Mouse (Mus musculus) forebrain, embryonic 10.5 days (tissue): ENCODE measurements around the gene Gpr61. TPM values are rescaled to one million over a fixed set of nuclear protein-coding genes. Genes with fewer than 3 reads are reported as not detected.

Experiments used
- DNase-seq: peaks from one replicate; pipeline ENCODE4 v3.0.0-alpha.2; 2017; ENCODE audit warnings: low spot score; ENCODE audit errors: extremely low spot score
- H3K27ac ChIP-seq: fragments of 300-500 bp; sonication (generic); 2 replicates; pipeline ENCODE4 v1.5.1; 2016; ENCODE audit warnings: mild to moderate bottlenecking
- H3K27me3 ChIP-seq: fragments of 300-500 bp; sonication (generic); 2 replicates; pipeline ENCODE4 v1.6.1; 2016; ENCODE audit warnings: mild to moderate bottlenecking; ENCODE audit not compliant: poor library complexity, severe bottlenecking
- H3K36me3 ChIP-seq: fragments of 300-500 bp; sonication (generic); replicated peaks from 2 replicates; pipeline ENCODE4 v1.6.1; 2016; ENCODE audit warnings: mild to moderate bottlenecking, moderate library complexity
- H3K4me1 ChIP-seq: fragments of 300-500 bp; sonication (generic); 2 replicates; pipeline ENCODE4 v1.6.1; 2016
- H3K4me3 ChIP-seq: fragments of 300-500 bp; sonication (generic); 2 replicates; pipeline ENCODE4 v1.5.1; 2016; ENCODE audit warnings: mild to moderate bottlenecking, moderate library complexity
- H3K9me3 ChIP-seq: fragments of 300-500 bp; sonication (generic); 2 replicates; pipeline ENCODE4 v1.6.1; 2016; ENCODE audit warnings: mild to moderate bottlenecking, moderate library complexity
- WGBS: fragments of 180-500 bp; shearing (Covaris S2); methylation state at CpG from one replicate; pipeline ENCODE4 v1.1.7; 2016; 5-methylcytosine and 5-hydroxymethylcytosine counted together
- polyA plus RNA-seq: library from polyadenylated mRNA; unstranded; fragments of >200 nt; fragmentation: Nextera tagmentation; extraction: Ambion mirVana; gene quantifications from 2 replicates; pipeline ENCODE4 v1.2.1, GENCODE M21; 2016

The Gpr61 gene
- 0.15 and 0.21 TPM in 2 replicates for polyA plus RNA-seq

DNA sequence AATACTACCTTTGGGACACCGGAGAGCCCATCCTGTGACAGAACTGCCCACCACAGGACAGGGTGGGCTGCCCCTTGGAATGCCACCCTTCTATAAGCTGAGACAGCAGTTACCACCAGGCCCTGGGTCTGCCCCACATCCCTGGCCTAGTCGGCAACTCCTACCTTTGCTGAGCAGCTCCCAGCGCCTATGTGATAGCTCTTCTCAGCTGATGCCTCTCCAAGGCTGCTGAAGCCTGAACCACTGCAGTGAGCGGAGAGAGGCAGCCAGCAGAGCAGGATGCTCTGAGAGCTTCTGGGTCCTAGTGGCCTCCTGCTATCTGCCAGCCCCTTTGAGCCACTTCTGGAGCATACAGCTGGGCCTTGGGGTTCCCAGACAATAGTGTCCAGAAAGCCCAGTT, at the start of gene Gpr61:
Gpr61 (minus strand) TSS at position 227 of the 400 bp plus-strand sequence.
- Histone ChIP-seq H3K9me3 (no peaks in the 10 kb centered on the region), H3K36me3 (no peaks in the 10 kb centered on the region), H3K4me1 (peaks cover 24% of the 10 kb centered on the region), H3K27me3 (no peaks in the 10 kb centered on the region), H3K27ac (no peak within 1 kb of the TSS), H3K4me3 (no peak within 1 kb of the TSS)
- WGBS = 48% methylated on average over 4 of the region's 4 CpGs
- DNase-seq = no peak

GRCm38 (mm10) chr3:108204470-108204869, 49.8 kb upstream of the Gpr61 start:
- Histone ChIP-seq H3K4me1 (peaks cover 53% of the 10 kb centered on the region), H3K36me3 (peaks cover 71% of the 10 kb centered on the region)
- WGBS = 91% methylated on average over 11 of the region's 11 CpGs

GRCm38 (mm10) chr3:108203621-108204325, 49.1 kb upstream of the Gpr61 start:
- Histone ChIP-seq H3K9me3 (no peaks in the 10 kb centered on the region), H3K4me1 (peaks cover 49% of the 10 kb centered on the region), H3K36me3 (peaks cover 78% of the 10 kb centered on the region), H3K27me3 (no peaks in the 10 kb centered on the region), H3K4me3 (no peak overlapping the region), H3K27ac (peak overlapping the region; percentile 44; the same call in 1 of the 2 replicates)
- 85% methylated on average over 11 of the region's 11 CpGs for WGBS
- peak; percentile 82 for DNase-seq

More at GRCm38 (mm10) chr3:108204470-108204869, 49.8 kb upstream of the Gpr61 start:
- no peak for DNase-seq
- no peak overlapping the region for H3K4me3 ChIP-seq
- no peaks in the 10 kb centered on the region for H3K27me3 ChIP-seq
- H3K9me3 ChIP-seq = no peaks in the 10 kb centered on the region
- H3K27ac ChIP-seq = 0 out of 2 replicates have a peak overlapping the region, but pooled peaks have one; percentile 15

- Histone ChIP-seq H3K4me3 (no peak overlapping the region), H3K27ac (no peak overlapping the region), H3K36me3 (peaks cover 80% of the 10 kb centered on the region), H3K4me1 (peaks cover 43% of the 10 kb centered on the region), H3K27me3 (no peaks in the 10 kb centered on the region), H3K9me3 (no peaks in the 10 kb centered on the region)
- 96% methylated on average over 13 of the region's 13 CpGs for WGBS
- DNase-seq = no peak
Observed at GRCm38 (mm10) chr3:108203212-108203611, 48.5 kb upstream of the Gpr61 start.

- no peak for DNase-seq
- H3K4me1 ChIP-seq = peaks cover 45% of the 10 kb centered on the region
- peaks cover 77% of the 10 kb centered on the region for H3K36me3 ChIP-seq
- H3K27me3 ChIP-seq = no peaks in the 10 kb centered on the region
- no peak overlapping the region for H3K27ac ChIP-seq
- no peak overlapping the region for H3K4me3 ChIP-seq
- no peaks in the 10 kb centered on the region for H3K9me3 ChIP-seq
Observed at GRCm38 (mm10) chr3:108202506-108202905, 47.8 kb upstream of the Gpr61 start.

- Histone ChIP-seq H3K9me3 (no peaks in the 10 kb centered on the region), H3K4me1 (peaks cover 64% of the 10 kb centered on the region), H3K36me3 (peaks cover 58% of the 10 kb centered on the region), H3K4me3 (peak within 1 kb of the TSS; percentile 76), H3K27me3 (no peaks in the 10 kb centered on the region), H3K27ac (peak within 1 kb of the TSS; percentile 89)
- peak; percentile 93 for DNase-seq
- WGBS = 3% methylated on average over 44 of the region's 44 CpGs
Observed at GRCm38 (mm10) chr3:108200329-108201323, 45.9 kb upstream of the Gpr61 start, which contains the start of gene Cyb561d1. TSS of gene Cyb561d1 (minus strand) at chr3:108201212.

DNA sequence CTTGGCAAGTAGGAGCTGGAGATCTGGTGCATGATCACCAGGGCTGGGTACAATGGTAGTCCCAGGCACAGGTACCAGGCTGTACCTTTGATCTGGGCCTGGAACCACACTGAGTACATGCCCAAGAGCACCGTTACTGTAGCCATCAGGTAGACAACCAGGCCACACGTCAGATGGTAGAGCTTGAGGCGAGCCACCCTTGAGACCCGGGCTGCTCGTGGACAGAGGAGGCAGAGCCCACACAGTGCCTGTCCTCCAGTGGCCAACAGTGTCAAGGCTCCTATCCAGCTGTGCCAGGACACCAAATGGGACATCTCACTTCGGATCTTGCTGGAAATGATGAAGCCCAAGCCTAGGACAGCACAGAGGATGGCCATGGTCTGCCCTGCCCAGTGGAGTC, 44.5 kb upstream of the Gpr61 start:
- no peak overlapping the region for H3K4me3 ChIP-seq
- H3K9me3 ChIP-seq = no peaks in the 10 kb centered on the region
- DNase-seq = no peak
- H3K4me1 ChIP-seq = peaks cover 62% of the 10 kb centered on the region
- no peaks in the 10 kb centered on the region for H3K27me3 ChIP-seq
- peaks cover 44% of the 10 kb centered on the region for H3K36me3 ChIP-seq
- WGBS = 96% methylated on average over 6 of the region's 6 CpGs
- H3K27ac ChIP-seq = no peak overlapping the region

- H3K4me1 ChIP-seq = peaks cover 48% of the 10 kb centered on the region
- H3K9me3 ChIP-seq = no peaks in the 10 kb centered on the region
- 24% methylated on average over 14 of the region's 14 CpGs for WGBS
- peak overlapping the region; percentile 14 for H3K4me3 ChIP-seq
- no peak for DNase-seq
- H3K27me3 ChIP-seq = no peaks in the 10 kb centered on the region
- H3K36me3 ChIP-seq = peaks cover 23% of the 10 kb centered on the region
- H3K27ac ChIP-seq = peak overlapping the region; percentile 68
Observed at GRCm38 (mm10) chr3:108197066-108197497, 42.4 kb upstream of the Gpr61 start.

DNA sequence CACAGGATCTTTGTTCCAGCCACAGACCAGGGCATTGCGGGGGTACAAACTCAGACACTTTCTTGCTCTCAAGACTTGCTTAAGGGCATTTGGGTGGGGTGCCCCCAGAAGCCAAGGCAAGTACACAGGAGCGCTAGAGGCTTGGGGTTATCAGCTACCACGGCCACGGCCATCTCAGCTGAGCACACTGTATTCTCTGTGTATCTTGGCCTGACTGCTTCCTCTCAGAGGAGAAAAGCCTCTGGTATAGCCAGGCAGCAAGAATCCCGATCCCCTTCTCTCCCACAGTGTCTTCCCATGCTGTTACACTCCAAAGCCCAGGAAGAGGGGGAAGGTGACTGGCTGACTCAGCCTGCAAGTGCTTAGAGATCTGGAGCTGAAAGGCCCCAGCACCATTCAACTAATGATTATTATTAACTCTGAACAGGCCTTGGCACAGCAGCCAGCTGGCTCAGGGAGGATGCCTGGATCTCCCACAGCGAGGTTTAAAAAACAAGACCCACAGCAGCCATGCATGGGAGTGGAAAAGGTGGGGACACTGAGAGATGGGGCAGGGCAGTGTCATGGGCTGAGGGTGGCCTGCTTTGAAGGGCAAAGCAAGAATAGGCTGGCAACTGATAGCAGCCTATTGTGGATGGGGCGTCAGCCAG, 41.4 kb upstream of the Gpr61 start:
- no peak for DNase-seq
- 84% methylated on average over 7 of the region's 7 CpGs for WGBS

DNA sequence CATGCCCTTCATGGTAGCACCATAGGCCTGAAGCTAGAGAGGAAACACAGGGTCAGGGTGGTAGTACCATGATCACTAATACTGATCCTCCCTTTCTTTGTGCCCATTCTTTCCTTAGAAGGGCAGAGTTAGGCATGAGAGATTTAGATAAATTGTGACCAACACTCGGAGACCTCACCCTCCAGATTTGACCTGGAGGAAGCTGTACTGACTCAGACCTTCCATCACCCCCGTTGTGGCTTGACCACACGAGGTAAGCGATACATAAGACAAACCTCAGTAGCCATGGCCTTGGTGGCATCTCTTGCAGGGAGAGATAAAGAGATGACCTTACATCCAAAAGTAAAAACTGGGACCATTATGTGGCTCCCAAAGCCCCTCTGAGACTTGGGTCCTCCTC, 40.6 kb upstream of the Gpr61 start:
- no peak overlapping the region for H3K27ac ChIP-seq
- 88% methylated on average over 4 of the region's 4 CpGs for WGBS

More for the DNA sequence above, 41.4 kb upstream of the Gpr61 start:
- H3K9me3 ChIP-seq = no peaks in the 10 kb centered on the region
- H3K4me1 ChIP-seq = peaks cover 41% of the 10 kb centered on the region
- H3K36me3 ChIP-seq = peaks cover 16% of the 10 kb centered on the region
- no peak overlapping the region for H3K4me3 ChIP-seq
- H3K27ac ChIP-seq = peak overlapping the region; percentile 40; the same call in 1 of the 2 replicates
- H3K27me3 ChIP-seq = no peaks in the 10 kb centered on the region

GRCm38 (mm10) chr3:108193686-108194085, 39.0 kb upstream of the Gpr61 start:
- Histone ChIP-seq H3K4me3 (no peak overlapping the region), H3K27ac (no peak overlapping the region), H3K4me1 (peaks cover 26% of the 10 kb centered on the region), H3K9me3 (no peaks in the 10 kb centered on the region), H3K36me3 (peaks cover 14% of the 10 kb centered on the region), H3K27me3 (peaks cover under 1% of the 10 kb centered on the region; the same call in 1 of the 2 replicates)
- no peak for DNase-seq
- 88% methylated on average over 4 of the region's 4 CpGs for WGBS

More for the DNA sequence above, 40.6 kb upstream of the Gpr61 start:
- H3K4me1 ChIP-seq = peaks cover 33% of the 10 kb centered on the region
- no peaks in the 10 kb centered on the region for H3K9me3 ChIP-seq
- no peaks in the 10 kb centered on the region for H3K27me3 ChIP-seq
- DNase-seq = no peak
- H3K4me3 ChIP-seq = no peak overlapping the region
- peaks cover 17% of the 10 kb centered on the region for H3K36me3 ChIP-seq

- H3K27me3 ChIP-seq = peaks cover 31% of the 10 kb centered on the region
- no peak for DNase-seq
- H3K36me3 ChIP-seq = peaks cover 16% of the 10 kb centered on the region
- H3K4me1 ChIP-seq = peaks cover 30% of the 10 kb centered on the region
- no peak overlapping the region for H3K4me3 ChIP-seq
- H3K27ac ChIP-seq = no peak overlapping the region
- no peaks in the 10 kb centered on the region for H3K9me3 ChIP-seq
- WGBS = 81% methylated on average over 5 of the region's 5 CpGs
Observed at GRCm38 (mm10) chr3:108189897-108190296, 35.2 kb upstream of the Gpr61 start.
